Mouse (Mus musculus) spleen, adult 18-20 months (tissue): Measurements from ENCODE around the gene Kcmf1.
"Not testable (repeated sequence)": the region's sequence is repeated elsewhere in the genome, so short reads cannot be mapped to it uniquely, and the experiment has no call there.

ENCODE experiments used
- DNase-seq, 2 experiments: peaks; one replicate each; pipeline ENCODE4 v3.0.0; 2022; ENCODE audit warnings: mixed read lengths in 2 of 2

Kcmf1 gene

GRCm38 (mm10) chr6:72840867-72841780 is 58.7 kb downstream of the Kcmf1 start:
- DNase-seq: no peak

- DNase-seq: no peak
Observed at GRCm38 (mm10) chr6:72837756-72838155, 62.0 kb downstream of the Kcmf1 start.

- no peak for DNase-seq
Observed at GRCm38 (mm10) chr6:72834518-72834917, 65.3 kb downstream of the Kcmf1 start.

GRCm38 (mm10) chr6:72831858-72832257 is 67.9 kb downstream of the Kcmf1 start:
- DNase-seq: no peak

GRCm38 (mm10) chr6:72831276-72831675 is 68.5 kb downstream of the Kcmf1 start:
- peak in 1 of 2 experiments; percentile 57 for DNase-seq

- DNase-seq: no peak
Observed at GRCm38 (mm10) chr6:72828857-72829256, 70.9 kb downstream of the Kcmf1 start.

GRCm38 (mm10) chr6:72828037-72828436 is 71.7 kb downstream of the Kcmf1 start:
- DNase-seq: not testable (repeated sequence)

- DNase-seq: no peak
Observed at GRCm38 (mm10) chr6:72825762-72826161, 74.0 kb downstream of the Kcmf1 start.

- no peak for DNase-seq
Observed at GRCm38 (mm10) chr6:72824971-72825737, 74.6 kb downstream of the Kcmf1 start.

GRCm38 (mm10) chr6:72813456-72813855 is 86.3 kb downstream of the Kcmf1 start:
- no peak for DNase-seq

GRCm38 (mm10) chr6:72810248-72810647 is 89.5 kb downstream of the Kcmf1 start:
- no peak for DNase-seq

- no peak for DNase-seq
Observed at GRCm38 (mm10) chr6:72809522-72810149, 90.1 kb downstream of the Kcmf1 start.

GRCm38 (mm10) chr6:72808342-72808741 is 91.4 kb downstream of the Kcmf1 start:
- no peak for DNase-seq

- no peak for DNase-seq
Observed at GRCm38 (mm10) chr6:72803669-72804068, 96.1 kb downstream of the Kcmf1 start.

- no peak for DNase-seq
Observed at GRCm38 (mm10) chr6:72802119-72802518, 97.7 kb downstream of the Kcmf1 start.

GRCm38 (mm10) chr6:72800641-72801040 is 99.1 kb downstream of the Kcmf1 start:
- no peak for DNase-seq

GRCm38 (mm10) chr6:72797763-72798162 is 102.0 kb downstream of the Kcmf1 start:
- no peak for DNase-seq

GRCm38 (mm10) chr6:72795444-72795843 is 104.3 kb downstream of the Kcmf1 start:
- no peak for DNase-seq

GRCm38 (mm10) chr6:72794870-72795269 is 104.9 kb downstream of the Kcmf1 start:
- DNase-seq: no peak

GRCm38 (mm10) chr6:72792641-72793040 is 107.1 kb downstream of the Kcmf1 start:
- DNase-seq: no peak
